Mouse (Mus musculus) CH12.LX (cell line): ENCODE results near the gene Gba2. TPM values are rescaled to one million over a fixed set of nuclear protein-coding genes. Genes with fewer than 3 reads are reported as not detected.

Source experiments
- DNase-seq: peaks from one replicate; pipeline ENCODE4 v3.0.0-alpha.2; 2013; ENCODE audit errors: extremely low read depth
- H3K27ac ChIP-seq: 2 replicates; pipeline ENCODE4 v1.5.1; 2012; ENCODE audit warnings: low read depth, mild to moderate bottlenecking, control low read depth, moderate library complexity; ENCODE audit not compliant: insufficient read depth
- H3K27me3 ChIP-seq: replicated peaks from 2 replicates; pipeline ENCODE3; 2012; ENCODE audit warnings: inconsistent platforms
- H3K36me3 ChIP-seq, 2 experiments: replicated peaks in 1 of 2; 2 replicates each; pipeline versions ENCODE3 to v1.6.1; 2012; ENCODE audit warnings: inconsistent platforms in 1 of 2, low read length in 1 of 2, mild to moderate bottlenecking in 1 of 2, mixed read lengths in 1 of 2, moderate library complexity in 1 of 2; ENCODE audit not compliant: control insufficient read depth in 1 of 2, insufficient read depth in 1 of 2
- H3K4me1 ChIP-seq, 2 experiments: 2 replicates each; pipeline ENCODE4 v1.6.1; 2012; ENCODE audit warnings: inconsistent platforms in 1 of 2, moderate library complexity in 1 of 2; ENCODE audit not compliant: insufficient read depth in 2 of 2, control insufficient read depth in 1 of 2
- H3K4me2 ChIP-seq: 2 replicates; pipeline ENCODE4 v1.6.1; 2012; ENCODE audit warnings: low read depth, mild to moderate bottlenecking, control low read depth; ENCODE audit not compliant: poor library complexity, insufficient read depth, severe bottlenecking
- H3K4me3 ChIP-seq, 3 experiments: fragments of 150-350 bp in 1 of 3; sonication (generic) in 1 of 3; replicated peaks in 1 of 3; 2 replicates each; pipeline versions ENCODE3 to v1.5.1; 2011 to 2012; ENCODE audit warnings: low read depth in 2 of 3, low read length in 2 of 3, mild to moderate bottlenecking in 2 of 3, moderate library complexity in 2 of 3, control low read depth in 1 of 3, improper control_type of control experiment in 1 of 3, inconsistent platforms in 1 of 3, mixed read lengths in 1 of 3; ENCODE audit not compliant: poor library complexity in 1 of 3
- H3K79me2 ChIP-seq: replicated peaks from 2 replicates; pipeline ENCODE4 v1.6.1; 2012; ENCODE audit warnings: mild to moderate bottlenecking, moderate library complexity; ENCODE audit not compliant: control insufficient read depth, poor library complexity, insufficient read depth, severe bottlenecking; ENCODE audit errors: extremely low read depth
- H3K9ac ChIP-seq: 2 replicates; pipeline ENCODE4 v1.6.1; 2012; ENCODE audit warnings: low read depth, mild to moderate bottlenecking, control low read depth, moderate library complexity; ENCODE audit not compliant: insufficient read depth
- H3K9me3 ChIP-seq: replicated peaks from 2 replicates; pipeline ENCODE3; 2012; ENCODE audit warnings: low read length, inconsistent platforms, mixed read lengths
- CHD1 ChIP-seq: IDR thresholded peaks from 2 replicates; pipeline ENCODE4 v1.6.1; 2012; ENCODE audit warnings: low read depth, low read length, improper control_type of control experiment, inconsistent platforms
- ELF1 ChIP-seq: IDR thresholded peaks from 2 replicates; pipeline ENCODE4 v1.6.1; 2014; ENCODE audit warnings: low read depth, mild to moderate bottlenecking, inconsistent platforms, low read length, improper control_type of control experiment
- EP300 ChIP-seq: IDR thresholded peaks from 2 replicates; pipeline ENCODE4 v1.6.1; 2011; ENCODE audit warnings: low read length, improper control_type of control experiment
- ETS1 ChIP-seq: conservative IDR thresholded peaks from 2 replicates; pipeline ENCODE4 v1.6.1; 2012; ENCODE audit warnings: low read depth, mild to moderate bottlenecking, inconsistent platforms, low read length, improper control_type of control experiment, moderate library complexity
- JUN ChIP-seq: IDR thresholded peaks from 2 replicates; pipeline ENCODE4 v1.6.1; 2011; ENCODE audit warnings: low read depth, mild to moderate bottlenecking, low read length, improper control_type of control experiment, moderate library complexity; ENCODE audit not compliant: insufficient read depth
- JUND ChIP-seq: conservative IDR thresholded peaks from 2 replicates; pipeline ENCODE4 v1.6.1; 2011; ENCODE audit warnings: low read depth, low read length, improper control_type of control experiment
- MAFK ChIP-seq: IDR thresholded peaks from 2 replicates; pipeline ENCODE4 v1.6.1; 2011; ENCODE audit warnings: low read length, improper control_type of control experiment; ENCODE audit not compliant: insufficient replicate concordance
- MAX ChIP-seq: IDR thresholded peaks from 2 replicates; pipeline ENCODE4 v1.6.1; 2011; ENCODE audit warnings: low read length, improper control_type of control experiment
- MAZ ChIP-seq: IDR thresholded peaks from 2 replicates; pipeline ENCODE4 v1.6.1; 2012; ENCODE audit warnings: low read depth, mild to moderate bottlenecking, inconsistent platforms, low read length, improper control_type of control experiment, moderate library complexity
- NELFE ChIP-seq: IDR thresholded peaks from 2 replicates; pipeline ENCODE4 v1.6.1; 2011; ENCODE audit warnings: low read depth, low read length, improper control_type of control experiment
- RAD21 ChIP-seq: IDR thresholded peaks from 2 replicates; pipeline ENCODE4 v1.6.1; 2011; ENCODE audit warnings: low read depth, mild to moderate bottlenecking, low read length, improper control_type of control experiment, moderate library complexity
- SIN3A ChIP-seq: IDR thresholded peaks from 2 replicates; pipeline ENCODE4 v1.6.1; 2012; ENCODE audit warnings: low read length, improper control_type of control experiment, inconsistent platforms
- TBP ChIP-seq: conservative IDR thresholded peaks from 2 replicates; pipeline ENCODE4 v1.6.1; 2011; ENCODE audit warnings: low read depth, low read length, improper control_type of control experiment
- ZC3H11A ChIP-seq: IDR thresholded peaks from 2 replicates; pipeline ENCODE4 v1.6.1; 2012; ENCODE audit warnings: low read depth, mild to moderate bottlenecking, inconsistent platforms, low read length, improper control_type of control experiment
- dilution Hi-C: fragments of 300-500 bp; cut with MboI; formaldehyde crosslinking; loops from 2 replicates; pipeline ENCODE4 v1.14.3; 2020; ENCODE audit warnings: low sequenced_read_pairs; ENCODE audit not compliant: extremely low pct_unique_long_range_greater_than_20kb, extremely low pct_ligation_motif_present
- in situ Hi-C: fragments of 300-500 bp; cut with MboI; formaldehyde crosslinking; loops from 3 replicates; pipeline ENCODE4 v1.14.3; 2019; ENCODE audit warnings: low sequenced_read_pairs, low pct_ligation_motif_present, low pct_unique_long_range_greater_than_20kb, mixed read lengths
- polyA plus RNA-seq: library from polyadenylated mRNA; unstranded; fragments of >175 nt; gene quantifications from 2 replicates; pipeline ENCODE4 v1.2.1, GENCODE M21; 2012; ENCODE audit warnings: low read depth; ENCODE audit not compliant: insufficient read length
- total RNA-seq, 2 experiments: library from RNA; depleted of rRNA; stranded (reverse); fragments of 300-350 nt in 1 of 2; fragments of >200 nt in 1 of 2; gene quantifications; 2 replicates each; pipeline ENCODE4 v1.2.3; 2012 to 2014

Gene Gba2
- total and polyA plus RNA-seq, 3 experiments, result 3.2 to 11.2 (median 4.1) TPM

DNA sequence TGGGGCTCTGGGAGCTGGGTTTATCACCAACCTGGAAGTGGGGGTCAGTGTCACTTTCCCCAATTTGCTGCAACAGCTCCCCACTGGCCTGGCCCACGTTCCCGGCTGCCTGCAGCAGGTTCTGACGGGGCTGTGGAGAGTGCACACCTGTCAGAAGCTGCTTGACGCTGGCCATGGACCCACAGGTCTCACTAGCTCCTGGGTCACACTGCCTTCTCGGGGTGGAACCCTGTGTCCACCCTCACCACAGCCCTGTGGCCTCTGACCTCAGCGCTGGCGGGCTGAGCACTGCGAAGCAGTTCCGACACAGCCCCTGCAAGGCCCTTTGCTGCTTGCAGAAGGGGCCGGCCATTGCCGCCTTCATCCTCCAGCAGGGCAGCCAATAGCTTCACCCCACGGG lies 29.6 kb downstream of the Gba2 start:
- dilution Hi-C loops, result no loop called here
- Histone ChIP-seq H3K27ac (no peak overlapping the region), H3K36me3 (peaks cover 96 to 99% of the 10 kb centered on the region in 2 experiments)

GRCm38 (mm10) chr4:43547160-43547559 lies 31.5 kb downstream of the Gba2 start:
- Histone ChIP-seq H3K4me2 (no peak overlapping the region), H3K36me3 (peaks cover 96 to 99% of the 10 kb centered on the region in 2 experiments), H3K9me3 (peaks cover 2% of the 10 kb centered on the region), H3K4me3 (no peak overlapping the region), H3K4me1 (peaks cover 0 to 5% of the 10 kb centered on the region in 2 experiments; a peak in 1 of 4 replicates), H3K9ac (no peak overlapping the region), H3K79me2 (no peaks in the 10 kb centered on the region), H3K27me3 (no peaks in the 10 kb centered on the region), H3K27ac (no peak overlapping the region)
- dilution Hi-C loops, result no loop called here
- no peak for DNase-seq
- no peak for TF ChIP-seq EP300
- TF ChIP-seq MAFK, result no peak
- TF ChIP-seq MAX, result no peak
- TF ChIP-seq JUN, result no peak
- no peak for TF ChIP-seq ZC3H11A
- TF ChIP-seq ETS1, result no peak
- no peak for TF ChIP-seq ELF1
- no peak for TF ChIP-seq NELFE
- TF ChIP-seq JUND, result no peak
- in situ Hi-C loops, result no loop called here

More for the DNA sequence above, 29.6 kb downstream of the Gba2 start:
- H3K9ac ChIP-seq, result no peak overlapping the region
- peaks cover 11% of the 10 kb centered on the region for H3K9me3 ChIP-seq
- H3K79me2 ChIP-seq, result no peaks in the 10 kb centered on the region
- DNase-seq, result no peak
- TF ChIP-seq NELFE (no peak), MAZ (no peak), TBP (no peak), JUN (no peak), SIN3A (no peak), RAD21 (no peak)
- H3K4me3 ChIP-seq, result no peak overlapping the region
- no peaks in the 10 kb centered on the region for H3K27me3 ChIP-seq
- in situ Hi-C loops, result no loop called here
- H3K4me1 ChIP-seq, result peaks cover under 1 to 14% of the 10 kb centered on the region in 2 experiments; a peak in 3 of 4 replicates
- H3K4me2 ChIP-seq, result no peak overlapping the region

- Histone ChIP-seq H3K9ac (no peak overlapping the region), H3K36me3 (peaks cover 92 to 100% of the 10 kb centered on the region in 2 experiments), H3K27me3 (no peaks in the 10 kb centered on the region), H3K27ac (no peak overlapping the region), H3K4me3 (no peak overlapping the region), H3K79me2 (no peaks in the 10 kb centered on the region), H3K4me2 (no peak overlapping the region), H3K9me3 (no peaks in the 10 kb centered on the region), H3K4me1 (peaks cover 0 to 5% of the 10 kb centered on the region in 2 experiments; a peak in 1 of 4 replicates)
- dilution Hi-C loops (no loop called here), in situ Hi-C loops (no loop called here)
- no peak for DNase-seq
- no peak for TF ChIP-seq CHD1
- no peak for TF ChIP-seq SIN3A
These were observed 32.2 kb downstream of the Gba2 start for GRCm38 (mm10) chr4:43546375-43547047.
